Mouse (Mus musculus): ENCODE data around the gene Hrct1.
A peak's percentile ranks its signal among the peaks of the same experiment; 100 is the strongest.

Hrct1 gene

GRCm38 (mm10) chr4:43726995-43727394 is at the start of gene Hrct1:
Hrct1 (plus strand) TSS chr4:43727188.
- DNase-seq: no peak

- no peak for DNase-seq
Observed at GRCm38 (mm10) chr4:43678541-43678940, 48.4 kb upstream of the Hrct1 start.

- DNase-seq: no peak
Observed at GRCm38 (mm10) chr4:43679416-43680043, 47.5 kb upstream of the Hrct1 start.

GRCm38 (mm10) chr4:43690021-43690420 is 37.0 kb upstream of the Hrct1 start:
- no peak for DNase-seq

- no peak for DNase-seq
Observed at GRCm38 (mm10) chr4:43691026-43691425, 36.0 kb upstream of the Hrct1 start.

GRCm38 (mm10) chr4:43693806-43694241 is 33.2 kb upstream of the Hrct1 start:
- no peak for DNase-seq

- no peak for DNase-seq
Observed at GRCm38 (mm10) chr4:43694439-43695248, 32.3 kb upstream of the Hrct1 start.

- DNase-seq: no peak
Observed at GRCm38 (mm10) chr4:43695249-43695671, 31.7 kb upstream of the Hrct1 start.

GRCm38 (mm10) chr4:43696561-43696960 is 30.4 kb upstream of the Hrct1 start:
- DNase-seq: no peak

- DNase-seq: no peak
Observed at GRCm38 (mm10) chr4:43700707-43701106, 26.3 kb upstream of the Hrct1 start, which contains the start of gene Olfr70. Olfr70 (minus strand) TSS chr4:43700807.

GRCm38 (mm10) chr4:43703439-43703838 is 23.5 kb upstream of the Hrct1 start:
- no peak for DNase-seq

GRCm38 (mm10) chr4:43703851-43704250 is 23.1 kb upstream of the Hrct1 start:
- DNase-seq: no peak

- no peak for DNase-seq
Observed at GRCm38 (mm10) chr4:43705991-43706390, 21.0 kb upstream of the Hrct1 start.

- DNase-seq: no peak
Observed at GRCm38 (mm10) chr4:43709869-43710268, 17.1 kb upstream of the Hrct1 start, which contains the start of gene Olfr71. Olfr71 (minus strand) TSS chr4:43710255.

- peak; percentile 50 to 64 for DNase-seq
Observed at GRCm38 (mm10) chr4:43711821-43712220, 15.2 kb upstream of the Hrct1 start.

- DNase-seq: no peak
Observed at GRCm38 (mm10) chr4:43713652-43714219, 13.3 kb upstream of the Hrct1 start.

GRCm38 (mm10) chr4:43720491-43721228 is 6.3 kb upstream of the Hrct1 start:
- DNase-seq: no peak

- no peak for DNase-seq
Observed at GRCm38 (mm10) chr4:43722191-43722590, 4.8 kb upstream of the Hrct1 start.

- no peak for DNase-seq
Observed at GRCm38 (mm10) chr4:43724764-43725163, 2.2 kb upstream of the Hrct1 start.

GRCm38 (mm10) chr4:43726228-43726993 is 577 bp upstream of the Hrct1 start:
- no peak for DNase-seq

GRCm38 (mm10) chr4:43727718-43728575 is 959 bp downstream of the Hrct1 start:
- no peak for DNase-seq

Measured in thymus, postnatal 36 days (tissue).